Comparison of ENCODE assay signal across 23 mouse cellular contexts in genomic region chr7:78995820-78996219, GRCm38 (mm10). TPM values are rescaled to one million over a fixed set of nuclear protein-coding genes. Genes with fewer than 3 reads are reported as not detected.
DNase-seq lines count a peak whose midpoint lies in the region; ATAC-seq and TF ChIP-seq lines count a peak whose summit lies in the region.
"Had no signal": no experiment of that assay in that cellular context is flagged by ENCODE, and none has a peak within 500 bp of the region (broad histone marks: within the 10 kb centered on the region; RNA-seq: fewer than 3 reads in every experiment).

No protein-coding gene starts in this region.

- no peak overlapping the region for H3K27ac ChIP-seq in heart, embryonic 10.5 days
- no peak overlapping the region for H3K27ac ChIP-seq in MEL (ENCODE audit: control insufficient read depth, low read depth, low read length)
- no peak overlapping the region for H3K27ac ChIP-seq in cerebellum, adult 2 months (ENCODE audit: insufficient read depth, low read length)
- H3K27ac ChIP-seq: embryonic facial prominence, embryonic 13.5 days; embryonic facial prominence, embryonic 15.5 days; forebrain, embryonic 12.5 days had no signal

- H3K9me3 ChIP-seq in heart, embryonic 10.5 days, result no peaks in the 10 kb centered on the region
- no peaks in the 10 kb centered on the region for H3K9me3 ChIP-seq in MEL (replicated peaks; ENCODE audit: insufficient read depth, low read length)
- H3K9me3 ChIP-seq: embryonic facial prominence, embryonic 13.5 days; embryonic facial prominence, embryonic 15.5 days; forebrain, embryonic 12.5 days had no signal

- H3K36me3 ChIP-seq in heart, embryonic 10.5 days, result no peaks in the 10 kb centered on the region
- H3K36me3 ChIP-seq in MEL (ENCODE audit: control insufficient read depth in 1 of 2, insufficient read depth in 2 of 2, low read length in 2 of 2), result no peaks in the 10 kb centered on the region
- H3K36me3 ChIP-seq: embryonic facial prominence, embryonic 13.5 days; embryonic facial prominence, embryonic 15.5 days; forebrain, embryonic 12.5 days had no signal

- H3K79me2 ChIP-seq in MEL (ENCODE audit: control insufficient read depth, insufficient read depth, low read length, poor library complexity), result no peaks in the 10 kb centered on the region

- peak in 1 of 2 experiments; percentile 35; a peak in 2 of 4 replicates for TF ChIP-seq EP300 in MEL (IDR thresholded peaks at IDR 0.05; ENCODE audit: low read depth in 1 of 2, low read length in 2 of 2)

- H3K9ac ChIP-seq in MEL (ENCODE audit: control insufficient read depth, low read depth, low read length, poor library complexity, severe bottlenecking), result no peak overlapping the region
- H3K9ac ChIP-seq: embryonic facial prominence, embryonic 13.5 days; embryonic facial prominence, embryonic 15.5 days; forebrain, embryonic 12.5 days had no signal

- H3K4me1 ChIP-seq in heart, embryonic 10.5 days, result peaks cover 1% of the 10 kb centered on the region; the same call in 1 of the 2 replicates
- H3K4me1 ChIP-seq in MEL (ENCODE audit: control insufficient read depth in 1 of 2, insufficient read depth in 2 of 2, low read length in 2 of 2), result peaks cover 0 to 2% of the 10 kb centered on the region in 2 experiments; a peak in 1 of 4 replicates
- no peaks in the 10 kb centered on the region for H3K4me1 ChIP-seq in cerebellum, adult 2 months (ENCODE audit: control insufficient read depth, insufficient read depth, low read length)

- ATAC-seq in megakaryocyte-erythroid progenitor cell, adult 5-6 weeks (replicated peaks; ENCODE audit: low FRiP score, low TSS enrichment, poor library complexity, severe bottlenecking), result 0 out of 2 replicates have a peak, but pooled peaks have one; percentile 41
- ATAC-seq: activated CD4-positive, CD25-positive, alpha-beta regulatory T cell, adult 4 months; forebrain, embryonic 14.5 days; forebrain, embryonic 16.5 days; Patski had no signal

- 33% methylated on average over 4 of the region's 4 CpGs for WGBS in heart, embryonic 10.5 days
- 92% methylated on average over 4 of the region's 4 CpGs for WGBS in cerebellum, adult 2 months

- TF ChIP-seq CTCF in MEL (IDR thresholded peaks at IDR 0.05 in 2 of 3, conservative IDR thresholded peaks at IDR 0.05 in 1 of 3; ENCODE audit: control insufficient read depth in 1 of 3, insufficient read depth in 1 of 3, low read depth in 2 of 3, low read length in 3 of 3, poor library complexity in 1 of 3, severe bottlenecking in 1 of 3), result no peak
- TF ChIP-seq CTCF in cerebellum, adult 2 months (IDR thresholded peaks at IDR 0.05; ENCODE audit: borderline replicate concordance, insufficient read depth, low read depth, low read length), result no peak

- H3K27me3 ChIP-seq in heart, embryonic 10.5 days (ENCODE audit: insufficient read depth, poor library complexity, severe bottlenecking), result peaks cover 8% of the 10 kb centered on the region; the same call in 1 of the 2 replicates
- H3K27me3 ChIP-seq in MEL (ENCODE audit: control insufficient read depth in 1 of 2, insufficient read depth in 2 of 2, low read length in 2 of 2), result peaks cover 0 to 6% of the 10 kb centered on the region in 2 experiments; a peak in 3 of 4 replicates
- no peaks in the 10 kb centered on the region for H3K27me3 ChIP-seq in cerebellum, adult 2 months (ENCODE audit: control insufficient read depth, insufficient read depth, low read length)
- H3K27me3 ChIP-seq: embryonic facial prominence, embryonic 13.5 days; embryonic facial prominence, embryonic 15.5 days had no signal

- TF ChIP-seq RAD21 in MEL (IDR thresholded peaks at IDR 0.05; ENCODE audit: low read depth, low read length), result no peak

- no peak for TF ChIP-seq POLR2A in MEL (IDR thresholded peaks at IDR 0.05; ENCODE audit: control insufficient read depth in 1 of 2, insufficient read depth in 1 of 2, low read depth in 1 of 2, low read length in 2 of 2, poor library complexity in 1 of 2)
- no peak for TF ChIP-seq POLR2A in cerebellum, adult 2 months (IDR thresholded peaks at IDR 0.05; ENCODE audit: borderline replicate concordance, insufficient read depth, low read length)

- H3K4me3 ChIP-seq in heart, embryonic 10.5 days, result no peak overlapping the region
- H3K4me3 ChIP-seq in MEL (ENCODE audit: control insufficient read depth in 1 of 2, insufficient read depth in 1 of 2, low read depth in 2 of 2, low read length in 2 of 2), result no peak overlapping the region
- H3K4me3 ChIP-seq in cerebellum, adult 2 months (replicated peaks; ENCODE audit: insufficient read depth, low read depth, low read length), result no peak overlapping the region
- H3K4me3 ChIP-seq: embryonic facial prominence, embryonic 13.5 days; embryonic facial prominence, embryonic 15.5 days; erythroblast, embryonic 14.5 days; forebrain, embryonic 12.5 days had no signal

- DNase-seq in heart, embryonic 10.5 days (ENCODE audit: low spot score), result peak; percentile 10
- DNase-seq in heart, postnatal 4 days, result no peak
- peak; percentile 11 for DNase-seq in MEL (ENCODE audit: low read depth, low spot score)
- DNase-seq in cerebellum, adult 2 months, result no peak
- DNase-seq in B cell, adult 2 months, result no peak
- no peak for DNase-seq in left cerebral cortex, adult 18-20 months (ENCODE audit: low spot score in 2 of 2)
- DNase-seq: adrenal gland, postnatal 14 days; cerebellum, adult 11-12 months; cerebellum, adult 8-10 months; cerebellum, adult 9-11 months; cerebellum, postnatal 14 days; cerebellum, postnatal 36 days; embryo, embryonic 11 days had no signal

TF ChIP-seq in MEL, 35 proteins besides CTCF, POLR2A, EP300 and RAD21:
- TF ChIP-seq ETS1 (IDR thresholded peaks at IDR 0.05; ENCODE audit: low read depth, low read length) (peak; percentile 78), TCF12 (IDR thresholded peaks at IDR 0.05; ENCODE audit: low read depth, low read length) (peak; percentile 25; the same call in 1 of the 2 replicates), ZKSCAN1 (IDR thresholded peaks at IDR 0.05; ENCODE audit: low read depth, low read length) (no peak)
TF ChIP-seq in MEL: peak in this region for 2.

RNA-seq across cellular contexts. Expression of gene Acan, which starts 57.5 kb away (rescaled TPM):
- polyA plus RNA-seq in heart, embryonic 10.5 days (2016; fragmentation: Nextera tagmentation; extraction: Ambion mirVana), result 0.34 and 0.43 TPM in 2 replicates
- total RNA-seq in heart, postnatal 4 days (2021), result 1 to 10 TPM; 4.1 to 4.2 TPM
- total RNA-seq in MEL (2012; rRNA removed), result not detected in 2 replicates
- polyA plus RNA-seq in MEL (2012; ENCODE audit: insufficient read depth in 1 of 2, insufficient read length in 2 of 2, low read depth in 1 of 2, low replicate concordance in 2 of 2, missing spikeins in 1 of 2), result not detected
- total RNA-seq in megakaryocyte-erythroid progenitor cell, adult 5-6 weeks (2014; fragmentation: Nextera tagmentation), result not detected in 2 replicates
- not detected in 2 replicates for total RNA-seq in megakaryocyte-erythroid progenitor cell, adult 5-6 weeks (2017)
- 3.3 and 5.6 TPM in 2 replicates for polyA plus RNA-seq in cerebellum, adult 2 months (2012; rRNA removed)
- total RNA-seq in left cerebral cortex, adult 18-20 months (2021), result 1 to 10 TPM; 3.2 to 3.7 TPM
- total RNA-seq: common myeloid progenitor, adult 5-6 weeks had no signal
- polyA plus RNA-seq: activated CD4-positive, CD25-positive, alpha-beta regulatory T cell, adult 4 months; erythroblast, embryonic 14.5 days; Patski had no signal

Comparison
In these comparisons a context has a peak if more than half of its experiments do, and no peak if none do; other contexts are left out.
1. DNase-seq: peak in heart, embryonic 10.5 days (single experiment) and MEL (single experiment); none in heart, postnatal 4 days (single experiment), cerebellum, adult 2 months (0 of 2), B cell, adult 2 months (0 of 2) and left cerebral cortex, adult 18-20 months (0 of 2).